Mouse (Mus musculus) heart, postnatal 36 days (tissue): Measurements from ENCODE around the gene Fitm1. TPM values are rescaled to one million over a fixed set of nuclear protein-coding genes. Genes with fewer than 3 reads are reported as not detected.

Experiments
- DNase-seq, 2 experiments: peaks; one replicate each; pipeline ENCODE4 v3.0.0; 2021 to 2022
- intact Hi-C: fragments of 180-260 bp; cut with DNase I; formaldehyde crosslinking; loops from one replicate; pipeline ENCODE4 v1.15.1; 2025
- total RNA-seq, 2 experiments: library from RNA; stranded (reverse); gene quantifications; 2 replicates each; pipeline ENCODE4 v1.2.3; 2021

The Fitm1 gene
- total RNA-seq, 2 experiments from 2014 or later: 188 to 200 TPM

GRCm38 (mm10) chr14:55563249-55563648 lies 12.2 kb upstream of the Fitm1 start:
- no peak for DNase-seq
- intact Hi-C loops: no loop called here

- no peak for DNase-seq
- intact Hi-C loops: no loop called here
These were observed 9.7 kb upstream of the Fitm1 start for GRCm38 (mm10) chr14:55565748-55566147.

GRCm38 (mm10) chr14:55567496-55567895 lies 7.9 kb upstream of the Fitm1 start:
- intact Hi-C loops: no loop called here
- no peak for DNase-seq

- intact Hi-C loops: no loop called here
- DNase-seq: no peak
These were observed 4.8 kb upstream of the Fitm1 start for GRCm38 (mm10) chr14:55570588-55570987.

- intact Hi-C loops: no loop called here
- no peak for DNase-seq
These were observed 3.7 kb upstream of the Fitm1 start for GRCm38 (mm10) chr14:55571760-55572159.

- intact Hi-C loops: no loop called here
- DNase-seq: peak in 1 of 2 experiments; percentile 45
These were observed 294 bp downstream of the Fitm1 start for GRCm38 (mm10) chr14:55575711-55576110.

- intact Hi-C loops: no loop called here
- DNase-seq: peak in 1 of 2 experiments; percentile 31
These were observed 959 bp downstream of the Fitm1 start for GRCm38 (mm10) chr14:55576376-55576775.

GRCm38 (mm10) chr14:55577871-55578667 lies 2.7 kb downstream of the Fitm1 start, which contains the start of gene Psme1:
Psme1 (plus strand) TSS chr14:55578123.
- intact Hi-C loops: no loop called here
- DNase-seq: peak; percentile 77 to 82

GRCm38 (mm10) chr14:55578668-55579269 lies 3.4 kb downstream of the Fitm1 start:
- intact Hi-C loops: no loop called here

GRCm38 (mm10) chr14:55579511-55580496 lies 4.4 kb downstream of the Fitm1 start:
- no peak for DNase-seq

More at GRCm38 (mm10) chr14:55578668-55579269, 3.4 kb downstream of the Fitm1 start:
- peak in 1 of 2 experiments; percentile 66 for DNase-seq

GRCm38 (mm10) chr14:55580731-55581130 lies 5.3 kb downstream of the Fitm1 start:
- DNase-seq: no peak
- intact Hi-C loops: no loop called here

More at GRCm38 (mm10) chr14:55579511-55580496, 4.4 kb downstream of the Fitm1 start:
- intact Hi-C loops: no loop called here

GRCm38 (mm10) chr14:55581981-55582681 lies 6.7 kb downstream of the Fitm1 start:
- no peak for DNase-seq
- intact Hi-C loops: no loop called here

GRCm38 (mm10) chr14:55584303-55584701 lies 8.9 kb downstream of the Fitm1 start:
- intact Hi-C loops: no loop called here
- no peak for DNase-seq

- intact Hi-C loops: no loop called here
- peak; percentile 77 to 81 for DNase-seq
These were observed 9.5 kb downstream of the Fitm1 start, which contains the start of gene Emc9 for GRCm38 (mm10) chr14:55584702-55585565. Emc9 (minus strand) TSS chr14:55585302.

- DNase-seq: no peak
- intact Hi-C loops: no loop called here
These were observed 10.1 kb downstream of the Fitm1 start for GRCm38 (mm10) chr14:55585566-55585960.

- DNase-seq: no peak
These were observed 10.7 kb downstream of the Fitm1 start for GRCm38 (mm10) chr14:55586149-55586548.

GRCm38 (mm10) chr14:55589271-55589670 lies 13.9 kb downstream of the Fitm1 start:
- intact Hi-C loops: no loop called here
- no peak for DNase-seq

More at GRCm38 (mm10) chr14:55586149-55586548, 10.7 kb downstream of the Fitm1 start:
- intact Hi-C loops: no loop called here

GRCm38 (mm10) chr14:55589771-55590448 lies 14.5 kb downstream of the Fitm1 start:
- no peak for DNase-seq
- intact Hi-C loops: no loop called here
